Mouse (Mus musculus) right cerebral cortex, postnatal 10 days (tissue): ENCODE results near the gene Jade2.
"Not testable (repeated sequence)": the region's sequence is repeated elsewhere in the genome, so short reads cannot be mapped to it uniquely, and the experiment has no call there.

Source experiments
- DNase-seq, 2 experiments: peaks; one replicate each; pipeline ENCODE4 v3.0.0; 2021; ENCODE audit warnings: low spot score in 2 of 2

Gene Jade2

DNA sequence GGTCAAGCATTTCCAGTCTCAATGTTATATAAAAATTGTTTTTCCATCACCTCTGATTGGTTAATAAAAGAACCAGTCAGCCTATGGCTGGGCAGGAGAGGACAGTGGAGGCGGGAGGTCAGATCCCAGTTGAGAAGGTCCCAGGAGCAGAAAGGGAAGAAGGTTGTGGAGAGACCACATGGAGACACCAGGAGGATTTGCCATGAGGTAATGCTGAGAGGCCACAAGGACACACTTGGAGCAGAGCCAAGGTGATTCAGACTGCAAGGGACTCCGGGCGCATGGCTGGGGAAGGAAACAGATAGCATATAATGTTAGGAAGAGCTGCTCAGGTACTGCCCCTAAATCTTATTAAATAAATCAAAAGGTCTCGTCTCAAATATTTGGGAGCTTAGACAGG is 61.2 kb downstream of the Jade2 start:
- no peak for DNase-seq

DNA sequence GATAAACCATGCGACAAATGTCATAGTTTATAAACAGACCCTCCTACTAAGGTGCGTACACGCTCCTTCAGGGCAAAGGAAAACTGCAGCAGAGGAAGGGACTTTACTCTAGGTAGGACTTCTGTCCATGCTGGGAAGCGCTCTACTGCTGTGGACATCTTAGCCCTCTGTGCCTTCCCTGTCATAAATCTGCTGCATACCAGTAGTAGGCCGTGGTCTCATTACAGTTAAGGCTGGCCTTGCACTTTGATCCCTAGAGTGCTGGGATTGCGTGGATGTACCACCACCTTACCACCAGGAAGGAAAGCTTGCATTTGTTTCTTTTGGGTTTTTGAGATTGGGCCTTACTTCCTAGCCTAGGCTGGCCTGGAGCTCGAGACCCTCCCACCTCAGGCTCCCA is 66.8 kb downstream of the Jade2 start:
- DNase-seq, result no peak

DNA sequence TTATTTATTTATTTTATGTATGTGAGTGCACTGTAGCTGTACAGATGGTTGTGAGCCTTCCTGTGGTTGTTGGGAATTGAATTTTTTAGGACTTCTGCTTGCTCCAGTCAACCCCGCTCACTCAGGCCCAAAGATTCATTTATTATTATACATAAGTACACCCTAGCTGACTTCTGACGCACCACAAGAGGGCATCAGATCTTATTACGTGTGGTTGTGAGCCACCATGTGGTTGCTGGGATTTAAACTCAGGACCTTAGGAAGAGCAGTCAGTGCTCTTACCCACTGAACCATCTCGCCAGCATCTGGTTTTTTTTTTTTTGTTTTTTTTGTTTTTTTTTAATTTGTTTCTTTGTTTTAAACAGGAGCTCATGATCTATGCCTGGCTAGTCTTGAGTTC is 67.7 kb downstream of the Jade2 start:
- not testable (repeated sequence) for DNase-seq

GRCm38 (mm10) chr11:51785926-51786325 is 71.5 kb downstream of the Jade2 start:
- DNase-seq, result peak in 1 of 2 experiments; percentile 39

- DNase-seq, result no peak
Observed at GRCm38 (mm10) chr11:51782721-51783120, 74.7 kb downstream of the Jade2 start.

- DNase-seq, result no peak
Observed at GRCm38 (mm10) chr11:51780773-51781267, 76.6 kb downstream of the Jade2 start.

- DNase-seq, result no peak
Observed at GRCm38 (mm10) chr11:51777478-51777877, 80.0 kb downstream of the Jade2 start.

DNA sequence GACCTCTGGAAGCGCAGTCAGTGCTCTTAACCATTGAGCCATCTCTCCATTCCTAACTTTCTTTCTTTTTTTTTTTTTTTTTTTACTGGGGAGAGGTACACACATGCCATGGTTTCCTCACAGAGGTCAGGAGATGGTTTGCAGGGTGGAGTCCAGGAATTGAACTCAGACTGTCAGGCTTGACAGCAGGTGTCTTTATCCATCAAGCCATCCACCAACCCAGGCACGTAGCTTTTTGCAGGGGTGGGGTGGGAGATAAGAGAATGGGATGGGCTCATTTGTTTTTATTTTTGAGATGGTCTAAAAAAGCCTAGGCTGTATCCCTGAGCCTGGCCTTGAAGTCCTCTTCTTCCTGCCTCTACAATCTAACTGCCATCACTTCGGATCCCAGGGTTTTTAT is 81.9 kb downstream of the Jade2 start:
- DNase-seq, result no peak

DNA sequence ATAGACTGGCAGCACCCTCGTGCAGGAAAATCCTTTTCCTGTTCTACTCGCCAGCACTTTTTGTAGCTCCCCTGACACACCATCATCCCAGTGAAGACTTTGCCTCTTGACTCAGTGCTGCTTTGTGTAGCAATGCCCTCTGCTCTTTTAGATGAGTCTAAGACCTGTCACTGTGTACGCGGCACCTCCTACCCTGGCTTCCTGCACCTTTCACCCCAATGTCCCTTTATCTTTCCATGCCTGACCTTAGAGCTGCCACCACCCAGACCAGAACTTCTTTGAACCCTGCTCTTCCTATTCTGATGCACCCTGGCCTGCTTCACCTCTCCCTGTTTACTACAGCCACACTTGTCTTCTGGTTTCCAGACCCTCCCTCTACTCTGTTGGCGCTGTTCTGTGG is 89.2 kb downstream of the Jade2 start:
- no peak for DNase-seq

GRCm38 (mm10) chr11:51767579-51768220 is 89.8 kb downstream of the Jade2 start:
- no peak for DNase-seq

GRCm38 (mm10) chr11:51764816-51765215 is 92.6 kb downstream of the Jade2 start:
- DNase-seq, result no peak

DNA sequence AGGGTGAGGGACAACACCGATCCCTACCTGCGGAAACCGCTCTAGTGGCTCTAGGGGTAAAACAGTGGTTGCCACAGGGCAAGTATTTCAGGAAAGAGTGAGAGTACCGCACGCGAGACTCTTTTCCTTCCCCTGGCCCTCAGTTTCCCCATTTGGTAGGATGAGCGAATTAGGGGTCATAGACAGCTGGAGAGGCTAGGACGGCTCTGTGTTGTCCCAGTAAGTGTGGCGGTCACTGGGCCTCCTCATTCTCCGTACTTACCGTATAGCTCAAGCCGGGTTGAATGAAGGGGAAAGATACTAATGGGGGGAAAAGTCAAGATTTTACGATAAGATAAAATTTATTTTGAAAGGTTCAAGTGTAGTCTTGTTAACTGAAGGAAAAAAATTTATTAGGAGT is 93.5 kb downstream of the Jade2 start:
- no peak for DNase-seq
